Mouse (Mus musculus) ES-E14 (cell line): Measurements from ENCODE around the gene Dyrk4. TPM values are rescaled to one million over a fixed set of nuclear protein-coding genes. Genes with fewer than 3 reads are reported as not detected.

ENCODE experiments used
- DNase-seq: peaks from one replicate; pipeline ENCODE4 v3.0.0-alpha.2; 2013; ENCODE audit warnings: low read depth, low spot score
- H3K27ac ChIP-seq: 2 replicates; pipeline ENCODE4 v1.5.1; 2012; ENCODE audit warnings: low read depth, mild to moderate bottlenecking, low read length, moderate library complexity, mixed read lengths; ENCODE audit not compliant: poor library complexity, insufficient read depth, severe bottlenecking
- H3K36me3 ChIP-seq: 2 replicates; pipeline ENCODE4 v1.6.1; 2012; ENCODE audit warnings: mild to moderate bottlenecking, low read length, moderate library complexity, mixed read lengths; ENCODE audit not compliant: control insufficient read depth, poor library complexity, insufficient read depth, severe bottlenecking
- H3K4me1 ChIP-seq, 2 experiments: fragments of 150-350 bp in 1 of 2; sonication (generic) in 1 of 2; 2 replicates each; pipeline ENCODE4 v1.6.1; 2012; ENCODE audit warnings: low read length in 2 of 2, mild to moderate bottlenecking in 1 of 2, mixed read lengths in 1 of 2; ENCODE audit not compliant: control insufficient read depth in 2 of 2, insufficient read depth in 2 of 2, poor library complexity in 1 of 2
- H3K4me3 ChIP-seq, 2 experiments: fragments of 150-350 bp in 1 of 2; sonication (generic) in 1 of 2; 2 replicates each; pipeline ENCODE4 v1.5.1; 2012; ENCODE audit warnings: low read length in 2 of 2, low read depth in 1 of 2, mild to moderate bottlenecking in 1 of 2, mixed read lengths in 1 of 2; ENCODE audit not compliant: insufficient read depth in 1 of 2, poor library complexity in 1 of 2, severe bottlenecking in 1 of 2
- H3K9ac ChIP-seq: 2 replicates; pipeline ENCODE4 v1.6.1; 2012; ENCODE audit warnings: low read depth, mild to moderate bottlenecking, low read length, mixed read lengths; ENCODE audit not compliant: poor library complexity, insufficient read depth, severe bottlenecking
- H3K9me3 ChIP-seq: fragments of 150-350 bp; sonication (generic); 2 replicates; pipeline ENCODE4 v1.6.1; 2012; ENCODE audit warnings: low read depth, mild to moderate bottlenecking, low read length; ENCODE audit not compliant: control insufficient read depth, insufficient read depth
- CHD2 ChIP-seq: IDR thresholded peaks from 2 replicates; pipeline ENCODE4 v1.6.1; 2014; ENCODE audit warnings: mild to moderate bottlenecking, low read depth, low read length, inconsistent platforms
- HCFC1 ChIP-seq: IDR thresholded peaks from 2 replicates; pipeline ENCODE4 v1.6.1; 2012; ENCODE audit warnings: low read length, inconsistent platforms, borderline replicate concordance; ENCODE audit not compliant: insufficient read depth
- MAFK ChIP-seq: IDR thresholded peaks from 2 replicates; pipeline ENCODE4 v1.6.1; 2014; ENCODE audit warnings: mild to moderate bottlenecking, low read depth, low read length, inconsistent platforms; ENCODE audit not compliant: insufficient read depth
- ZC3H11A ChIP-seq: IDR thresholded peaks from 2 replicates; pipeline ENCODE4 v1.6.1; 2012; ENCODE audit warnings: low read depth, mild to moderate bottlenecking, inconsistent platforms, low read length, borderline replicate concordance
- ZNF384 ChIP-seq: IDR thresholded peaks from 2 replicates; pipeline ENCODE4 v1.6.1; 2012; ENCODE audit warnings: low read depth, low read length, inconsistent platforms
- in situ Hi-C, 2 experiments: fragments of 600-800 bp; cut with MboI; formaldehyde crosslinking; loops; one replicate each; pipeline ENCODE4 v1.15.1; 2025; ENCODE audit warnings: low sequenced_read_pairs in 2 of 2, inconsistent platforms in 1 of 2; ENCODE audit not compliant: unreplicated experiment in 2 of 2
- total RNA-seq: library from RNA; depleted of rRNA; stranded (reverse); fragments of 300-350 nt; gene quantifications from 2 replicates; pipeline ENCODE4 v1.2.3, GENCODE M21; 2012

Gene Dyrk4
- total RNA-seq, 1 experiment, result 1.3 TPM

DNA sequence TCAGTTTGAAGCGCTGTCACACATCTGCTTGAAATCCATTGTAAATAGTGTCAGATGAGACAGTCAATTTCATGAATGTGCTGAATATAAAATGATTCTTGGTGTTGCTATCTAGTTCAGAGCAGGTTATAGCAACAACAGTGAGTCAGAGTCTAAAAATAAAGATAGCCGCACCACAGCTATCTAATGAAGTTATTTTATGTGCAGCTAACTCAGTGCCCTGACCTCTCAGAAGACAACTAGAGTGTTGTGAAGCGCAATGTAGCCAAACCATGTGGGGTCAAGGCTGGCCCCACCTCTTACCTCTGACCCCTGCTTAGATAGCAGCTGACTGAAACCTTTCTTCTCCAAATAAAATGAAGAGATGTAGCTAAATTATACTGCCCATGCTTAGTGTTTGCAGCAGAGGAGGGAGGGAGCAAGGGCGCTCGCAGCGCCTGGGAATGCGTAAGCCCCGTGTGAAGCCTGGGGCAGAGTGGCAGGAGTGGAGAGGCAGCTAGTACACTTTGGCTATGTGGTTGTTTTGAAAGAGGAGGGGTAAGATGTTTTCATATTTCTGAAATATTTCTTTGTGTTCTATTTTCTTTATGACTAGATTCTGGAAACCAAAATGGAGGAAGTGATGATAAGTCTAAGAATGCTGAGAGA is 39.9 kb upstream of the Dyrk4 start:
- H3K36me3 ChIP-seq, result peaks cover 2% of the 10 kb centered on the region; the same call in 1 of the 2 replicates
- no peak overlapping the region for H3K27ac ChIP-seq
- no peaks in the 10 kb centered on the region for H3K9me3 ChIP-seq
- TF ChIP-seq HCFC1, result no peak
- no peak for TF ChIP-seq CHD2
- no peak for TF ChIP-seq ZC3H11A
- TF ChIP-seq MAFK, result no peak
- TF ChIP-seq ZNF384, result no peak
- H3K4me1 ChIP-seq, result no peaks in the 10 kb centered on the region
- no peak overlapping the region for H3K9ac ChIP-seq
- DNase-seq, result no peak
- in situ Hi-C loops, result no loop called here
- no peak overlapping the region for H3K4me3 ChIP-seq

DNA sequence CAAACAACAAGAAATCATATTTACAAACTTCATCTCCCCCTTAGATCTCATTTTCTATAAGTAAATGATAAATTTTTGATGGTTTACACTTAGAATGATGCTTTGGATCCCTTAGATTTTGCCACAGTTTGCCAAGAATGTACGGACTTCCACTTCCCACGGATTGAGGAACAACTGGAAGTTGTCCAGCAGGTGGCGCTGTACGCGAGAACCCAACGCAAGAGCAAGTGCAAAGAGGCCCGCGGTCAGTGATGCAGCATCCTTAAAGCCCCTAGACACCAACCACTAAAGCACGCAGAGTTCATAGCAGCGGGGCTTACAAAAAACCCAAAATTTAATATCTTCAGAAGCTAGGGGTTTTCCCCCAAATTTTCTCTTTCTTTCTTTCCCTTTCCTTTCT is 34.1 kb upstream of the Dyrk4 start:
- no peaks in the 10 kb centered on the region for H3K4me1 ChIP-seq
- H3K36me3 ChIP-seq, result peaks cover 2% of the 10 kb centered on the region; the same call in 1 of the 2 replicates
- TF ChIP-seq MAFK (no peak), ZC3H11A (no peak), HCFC1 (no peak), ZNF384 (no peak), CHD2 (no peak)
- H3K9me3 ChIP-seq, result no peaks in the 10 kb centered on the region
- in situ Hi-C loops, result no loop called here
- H3K27ac ChIP-seq, result no peak overlapping the region
- no peak overlapping the region for H3K9ac ChIP-seq
- H3K4me3 ChIP-seq, result no peak overlapping the region
- DNase-seq, result peak; percentile 75

DNA sequence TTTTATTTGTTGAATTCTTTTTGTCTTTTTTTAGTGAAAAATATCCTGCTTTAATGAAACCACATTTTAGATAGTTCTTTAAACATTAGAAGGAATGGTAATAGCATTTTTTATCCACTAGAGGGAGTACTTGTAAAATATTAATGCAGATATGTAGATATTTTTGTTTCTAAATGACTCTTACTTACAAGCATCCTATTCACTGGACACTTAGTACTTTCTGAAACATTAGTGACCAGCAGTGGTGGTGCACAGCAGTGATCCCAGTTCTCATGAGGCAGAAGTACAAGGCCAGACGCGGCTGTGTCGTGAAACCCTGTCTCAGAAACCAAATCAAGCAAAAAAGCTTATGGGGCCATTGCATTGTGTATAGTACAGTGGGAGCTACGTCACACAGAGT is 26.7 kb upstream of the Dyrk4 start:
- in situ Hi-C loops, result loop anchor here in 1 of 2 experiments (10.0 kb wide), 1 partner anchor 156 kb away; the partner anchor contains the start of gene Tigar
- no peak for TF ChIP-seq ZC3H11A
- TF ChIP-seq HCFC1, result no peak
- no peak for TF ChIP-seq MAFK
- no peak for TF ChIP-seq ZNF384
- no peak for TF ChIP-seq CHD2
- Histone ChIP-seq H3K4me3 (no peak overlapping the region), H3K4me1 (no peaks in the 10 kb centered on the region), H3K27ac (no peak overlapping the region), H3K9ac (no peak overlapping the region), H3K36me3 (no peaks in the 10 kb centered on the region; the same call in none of the 2 replicates), H3K9me3 (no peaks in the 10 kb centered on the region)
- DNase-seq, result no peak

DNA sequence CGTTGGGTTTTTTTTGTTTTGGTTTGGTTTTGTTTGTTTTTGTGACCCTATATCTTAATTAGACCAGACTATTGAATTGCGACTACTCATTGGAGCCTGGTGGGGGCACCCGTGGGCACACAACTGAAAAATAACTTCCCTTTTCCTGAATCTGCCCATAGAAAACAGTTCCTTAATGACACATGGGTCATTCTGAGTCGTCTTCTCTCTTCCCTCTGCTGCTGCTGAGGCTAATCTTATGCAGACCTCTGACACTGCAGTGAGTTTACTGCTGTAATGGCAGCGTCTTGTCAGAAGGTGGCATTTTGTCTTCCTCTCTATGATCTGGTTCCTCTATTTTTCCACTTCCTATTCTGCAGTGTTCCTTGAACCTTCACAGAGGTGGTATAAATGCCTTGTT is 18.8 kb upstream of the Dyrk4 start:
- Histone ChIP-seq H3K27ac (no peak overlapping the region), H3K9me3 (no peaks in the 10 kb centered on the region), H3K4me1 (no peaks in the 10 kb centered on the region), H3K9ac (peak overlapping the region; percentile 27; the same call in 1 of the 2 replicates), H3K36me3 (peaks cover 4% of the 10 kb centered on the region; the same call in 1 of the 2 replicates), H3K4me3 (peak overlapping the region; percentile 61 to 65)
- no peak for DNase-seq
- in situ Hi-C loops, result loop anchor here in 1 of 2 experiments (10.0 kb wide), 1 partner anchor 164 kb away; the partner anchor contains the start of gene Tigar
- no peak for TF ChIP-seq CHD2
- TF ChIP-seq HCFC1, result no peak
- TF ChIP-seq ZNF384, result no peak
- TF ChIP-seq ZC3H11A, result no peak
- no peak for TF ChIP-seq MAFK
